Mouse (Mus musculus) liver, adult 2 months (tissue): ENCODE measurements around the gene Anks1b.

ENCODE experiments used
- CTCF ChIP-seq: fragments of 200-500 bp; IDR thresholded peaks from 2 replicates; pipeline ENCODE4 v1.5.1; 2011; ENCODE audit warnings: low read depth, low read length, control low read depth
- POLR2A ChIP-seq: fragments of 200-500 bp; IDR thresholded peaks from 2 replicates; pipeline ENCODE4 v1.6.1; 2011; ENCODE audit warnings: low read length, control low read depth; ENCODE audit not compliant: insufficient read depth; ENCODE audit errors: extremely low read depth

DNA sequence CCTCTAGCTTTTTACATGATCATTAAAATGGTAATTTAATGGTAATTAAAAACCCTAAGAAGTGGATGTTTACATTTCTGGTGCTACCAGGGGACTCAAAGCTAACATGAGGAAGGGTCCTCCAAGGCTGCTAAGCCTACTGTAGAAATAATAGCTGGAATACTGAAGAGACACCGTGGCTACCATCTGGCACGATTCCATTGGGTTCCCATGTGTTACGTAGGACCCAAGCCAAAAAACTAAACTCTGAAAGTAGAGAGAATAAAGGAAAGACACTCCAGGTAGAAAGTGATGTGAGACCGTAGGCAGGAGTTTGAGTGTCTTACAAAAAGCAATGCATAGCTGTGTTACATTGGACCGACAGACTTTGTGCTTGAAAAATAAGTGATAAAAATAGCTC lies 317.1 kb downstream of the Anks1b start:
- TF ChIP-seq CTCF, result no peak
- no peak for TF ChIP-seq POLR2A
